Mouse (Mus musculus) liver, adult 2 months (tissue): ENCODE results near the gene Tox2.

ENCODE experiments used
- CTCF ChIP-seq: fragments of 200-500 bp; IDR thresholded peaks from 2 replicates; pipeline ENCODE4 v1.5.1; 2011; ENCODE audit warnings: low read depth, low read length, control low read depth
- POLR2A ChIP-seq: fragments of 200-500 bp; IDR thresholded peaks from 2 replicates; pipeline ENCODE4 v1.6.1; 2011; ENCODE audit warnings: low read length, control low read depth; ENCODE audit not compliant: insufficient read depth; ENCODE audit errors: extremely low read depth

DNA sequence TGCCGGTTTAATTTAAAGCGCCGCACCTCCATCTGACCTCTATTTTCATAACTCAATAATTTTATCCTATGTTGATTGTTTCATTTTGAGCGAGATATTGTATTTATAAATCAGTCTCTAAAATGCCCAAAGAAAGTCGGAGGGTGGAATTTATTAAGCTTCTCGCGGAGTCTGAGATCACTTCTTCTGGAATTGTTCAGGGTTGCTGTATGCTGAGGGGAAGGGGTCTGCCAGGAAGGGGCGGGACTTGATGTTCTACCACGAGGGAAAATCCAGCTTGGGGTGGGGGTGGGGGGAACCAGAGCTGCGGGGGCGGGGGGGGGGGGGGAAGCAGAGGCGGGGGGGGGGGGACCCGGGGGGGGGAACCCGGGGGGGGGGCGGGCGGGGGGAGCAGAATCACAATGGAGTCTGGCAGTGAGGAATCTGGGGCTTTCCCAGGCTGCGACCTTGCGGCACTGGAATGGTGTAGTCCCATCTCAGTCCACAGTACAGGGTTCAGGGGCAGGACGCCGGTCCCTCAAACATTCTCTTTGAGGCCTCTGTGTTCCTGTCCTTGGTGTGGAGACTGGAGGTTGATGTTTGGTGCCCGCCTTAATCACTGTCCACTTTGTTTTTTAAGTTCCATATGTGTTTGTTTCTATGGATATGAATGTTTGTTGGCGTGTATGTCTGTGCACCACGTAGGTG is 77.9 kb downstream of the Tox2 start:
- TF ChIP-seq CTCF (no peak), POLR2A (no peak)
